ENCODE assay signal across 8 mouse cellular contexts in the genomic region with DNA sequence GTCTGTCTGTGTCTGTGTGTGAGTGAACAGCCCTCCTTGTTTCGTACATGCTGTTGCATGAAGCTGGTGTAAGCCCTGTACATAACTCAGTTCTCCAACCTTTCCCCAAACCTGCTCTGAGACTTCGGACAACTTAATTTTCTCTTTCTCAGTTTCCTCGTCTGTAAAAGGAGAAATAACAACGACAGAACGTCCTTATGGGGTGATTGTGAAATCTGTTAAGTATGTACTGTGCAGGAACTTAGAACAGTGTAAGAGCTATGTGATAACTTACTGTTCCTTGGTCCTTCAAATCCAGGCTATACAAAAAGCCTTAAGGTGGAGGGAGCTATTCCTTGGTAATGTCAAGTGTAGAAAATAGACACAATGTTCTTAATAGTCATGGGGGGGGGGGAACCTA. TPM values are rescaled to one million over a fixed set of nuclear protein-coding genes. Genes with fewer than 3 reads are reported as not detected.
DNase-seq lines count a peak whose midpoint lies in the region; ATAC-seq and TF ChIP-seq lines count a peak whose summit lies in the region.

No protein-coding gene starts in this region.

- 0 out of 2 replicates have a peak, but pooled peaks have one; percentile 14 for ATAC-seq in kidney, embryonic 16.5 days (ENCODE audit: low FRiP score, low TSS enrichment)
- no peak for ATAC-seq in embryonic facial prominence, embryonic 14.5 days (ENCODE audit: low read depth)
- no peak for ATAC-seq in limb, embryonic 14.5 days (ENCODE audit: low FRiP score, low read depth)
- no peak for ATAC-seq in inflammation-experienced regulatory T-cells, adult 6 months

- peaks cover 8% of the 10 kb centered on the region; the same call in 1 of the 2 replicates for H3K36me3 ChIP-seq in kidney, embryonic 16.5 days (ENCODE audit: insufficient read depth, low read length)
- H3K36me3 ChIP-seq in embryonic facial prominence, embryonic 14.5 days (ENCODE audit: control insufficient read depth, insufficient read depth, low read length): peaks cover 12% of the 10 kb centered on the region
- H3K36me3 ChIP-seq in limb, embryonic 14.5 days (ENCODE audit: control insufficient read depth, insufficient read depth, low read length): peaks cover 7% of the 10 kb centered on the region; the same call in 1 of the 2 replicates

- DNase-seq in kidney, postnatal 36 days: no peak
- DNase-seq in embryonic facial prominence, embryonic 14.5 days (ENCODE audit: low spot score): no peak
- DNase-seq in limb, embryonic 14.5 days (ENCODE audit: low spot score): no peak
- DNase-seq in naive thymus-derived CD4-positive, alpha-beta T cell, adult 2 months (ENCODE audit: low read depth): peak; percentile 37
- no peak for DNase-seq in adrenal gland, postnatal 10 days
- no peak for DNase-seq in spleen, postnatal 14 days (ENCODE audit: low spot score in 2 of 2)

- H3K4me1 ChIP-seq in kidney, embryonic 16.5 days (ENCODE audit: insufficient read depth, low read length): peaks cover 16% of the 10 kb centered on the region
- H3K4me1 ChIP-seq in embryonic facial prominence, embryonic 14.5 days (ENCODE audit: control insufficient read depth, insufficient read depth, low read length): peaks cover 19% of the 10 kb centered on the region
- peaks cover 16% of the 10 kb centered on the region for H3K4me1 ChIP-seq in limb, embryonic 14.5 days (ENCODE audit: control insufficient read depth, insufficient read depth, low read length)

- H3K4me2 ChIP-seq in kidney, embryonic 16.5 days (replicated peaks; ENCODE audit: low read depth, low read length): peak overlapping the region; percentile 66
- H3K4me2 ChIP-seq in embryonic facial prominence, embryonic 14.5 days (ENCODE audit: low read depth, low read length): peak overlapping the region; percentile 72
- peak overlapping the region; percentile 55 for H3K4me2 ChIP-seq in limb, embryonic 14.5 days (replicated peaks; ENCODE audit: low read depth, low read length, severe bottlenecking)

- no peaks in the 10 kb centered on the region for H3K9me3 ChIP-seq in kidney, embryonic 16.5 days (ENCODE audit: low read length)
- H3K9me3 ChIP-seq in embryonic facial prominence, embryonic 14.5 days (ENCODE audit: control insufficient read depth, low read length): no peaks in the 10 kb centered on the region
- no peaks in the 10 kb centered on the region for H3K9me3 ChIP-seq in limb, embryonic 14.5 days (ENCODE audit: control insufficient read depth, low read length)

- TF ChIP-seq POLR2A in limb, embryonic 14.5 days (IDR thresholded peaks at IDR 0.05; ENCODE audit: borderline replicate concordance, extremely low read depth, insufficient read depth, insufficient read length): no peak

- WGBS in kidney, embryonic 16.5 days: 24% methylated on average over 5 of the region's 5 CpGs
- WGBS in embryonic facial prominence, embryonic 14.5 days: 24% methylated on average over 5 of the region's 5 CpGs
- WGBS in limb, embryonic 14.5 days: 20% methylated on average over 5 of the region's 5 CpGs

- peak overlapping the region; percentile 90 for H3K4me3 ChIP-seq in kidney, embryonic 16.5 days (ENCODE audit: low read length)
- H3K4me3 ChIP-seq in embryonic facial prominence, embryonic 14.5 days (ENCODE audit: low read depth, low read length): peak overlapping the region; percentile 74
- peak overlapping the region; percentile 94 for H3K4me3 ChIP-seq in limb, embryonic 14.5 days (replicated peaks; ENCODE audit: low read length)

- peak overlapping the region; percentile 96 for H3K9ac ChIP-seq in kidney, embryonic 16.5 days (replicated peaks; ENCODE audit: low read length)
- peak overlapping the region; percentile 97 for H3K9ac ChIP-seq in embryonic facial prominence, embryonic 14.5 days (ENCODE audit: low read depth, low read length)
- H3K9ac ChIP-seq in limb, embryonic 14.5 days (ENCODE audit: low read depth, low read length, severe bottlenecking): peak overlapping the region; percentile 98

- H3K27me3 ChIP-seq in kidney, embryonic 16.5 days (ENCODE audit: insufficient read depth, low read length): no peaks in the 10 kb centered on the region
- H3K27me3 ChIP-seq in embryonic facial prominence, embryonic 14.5 days (replicated peaks; ENCODE audit: control insufficient read depth, insufficient read depth, low read length): no peaks in the 10 kb centered on the region
- no peaks in the 10 kb centered on the region for H3K27me3 ChIP-seq in limb, embryonic 14.5 days (ENCODE audit: control insufficient read depth, insufficient read depth, low read length)

- H3K27ac ChIP-seq in kidney, embryonic 16.5 days (ENCODE audit: low read length): no peak overlapping the region
- H3K27ac ChIP-seq in embryonic facial prominence, embryonic 14.5 days (replicated peaks; ENCODE audit: low read depth, low read length): no peak overlapping the region; the same call in 1 of the 2 replicates
- no peak overlapping the region for H3K27ac ChIP-seq in limb, embryonic 14.5 days (replicated peaks; ENCODE audit: low read depth, low read length)

RNA-seq across cellular contexts. Expression of a gene that starts 1.3 kb away (rescaled TPM):
- polyA plus RNA-seq in kidney, embryonic 16.5 days (2015; fragmentation: Nextera tagmentation; extraction: Ambion mirVana): 14.3 and 14.4 TPM in 2 replicates
- 7.8 and 9.4 TPM in 2 replicates for polyA plus RNA-seq in embryonic facial prominence, embryonic 14.5 days (2014; fragmentation: Nextera tagmentation; extraction: Ambion mirVana)
- 12.3 and 14.0 TPM in 2 replicates for polyA plus RNA-seq in limb, embryonic 14.5 days (2012; rRNA removed)
- polyA plus RNA-seq in limb, embryonic 14.5 days (2014; fragmentation: Nextera tagmentation; extraction: Ambion mirVana): 9.8 and 10.2 TPM in 2 replicates
- total RNA-seq in adrenal gland, postnatal 10 days (2021): 1 to 10 TPM; 6.4 to 8.2 TPM
- 1 to 10 TPM; 2.7 to 5.1 (median 4.8) TPM for polyA plus RNA-seq in inflammation-experienced regulatory T-cells, adult 6 months (2017; shearing (Covaris generic))
